Mouse (Mus musculus) ZHBTc4 (cell line): Measurements from ENCODE around the gene Arl16.
"Not testable (repeated sequence)": the region's sequence is repeated elsewhere in the genome, so short reads cannot be mapped to it uniquely, and the experiment has no call there.

Experiments
- DNase-seq: peaks from one replicate; pipeline ENCODE4 v3.0.0-alpha.2; 2011; ENCODE audit warnings: low read depth, low spot score

Arl16 gene

GRCm38 (mm10) chr11:120467051-120467735 lies at the start of gene Arl16:
Gene Arl16, minus strand, starts transcription at chr11:120467607.
- DNase-seq = peak; percentile 100

- no peak for DNase-seq
Observed at GRCm38 (mm10) chr11:120517147-120517546, 49.7 kb upstream of the Arl16 start.

GRCm38 (mm10) chr11:120515611-120516010 lies 48.2 kb upstream of the Arl16 start:
- peak; percentile 85 for DNase-seq

GRCm38 (mm10) chr11:120514262-120514661 lies 46.9 kb upstream of the Arl16 start:
- not testable (repeated sequence) for DNase-seq

GRCm38 (mm10) chr11:120512790-120513453 lies 45.5 kb upstream of the Arl16 start:
- no peak for DNase-seq

GRCm38 (mm10) chr11:120510375-120511030 lies 43.1 kb upstream of the Arl16 start:
- no peak for DNase-seq

GRCm38 (mm10) chr11:120509940-120510339 lies 42.5 kb upstream of the Arl16 start:
- DNase-seq = no peak

GRCm38 (mm10) chr11:120508290-120508870 lies 41.0 kb upstream of the Arl16 start:
- DNase-seq = no peak

- peak; percentile 32 for DNase-seq
Observed at GRCm38 (mm10) chr11:120507611-120508289, 40.3 kb upstream of the Arl16 start.

GRCm38 (mm10) chr11:120506899-120507298 lies 39.5 kb upstream of the Arl16 start:
- peak; percentile 46 for DNase-seq

- no peak for DNase-seq
Observed at GRCm38 (mm10) chr11:120505661-120506060, 38.3 kb upstream of the Arl16 start.

GRCm38 (mm10) chr11:120501701-120502100 lies 34.3 kb upstream of the Arl16 start:
- DNase-seq = no peak

GRCm38 (mm10) chr11:120501018-120501417 lies 33.6 kb upstream of the Arl16 start:
- no peak for DNase-seq

- DNase-seq = no peak
Observed at GRCm38 (mm10) chr11:120500357-120500756, 33.0 kb upstream of the Arl16 start.

- DNase-seq = no peak
Observed at GRCm38 (mm10) chr11:120499894-120500293, 32.5 kb upstream of the Arl16 start.

GRCm38 (mm10) chr11:120498891-120499290 lies 31.5 kb upstream of the Arl16 start:
- no peak for DNase-seq

- DNase-seq = no peak
Observed at GRCm38 (mm10) chr11:120498226-120498625, 30.8 kb upstream of the Arl16 start.

- no peak for DNase-seq
Observed at GRCm38 (mm10) chr11:120497436-120497835, 30.0 kb upstream of the Arl16 start.

GRCm38 (mm10) chr11:120493911-120494310 lies 26.5 kb upstream of the Arl16 start:
- no peak for DNase-seq

- no peak for DNase-seq
Observed at GRCm38 (mm10) chr11:120493351-120493750, 25.9 kb upstream of the Arl16 start.

- no peak for DNase-seq
Observed at GRCm38 (mm10) chr11:120492878-120493203, 25.4 kb upstream of the Arl16 start.
